In genomic region chr17:25951803-25952623, GRCm38 (mm10) we compare ENCODE assay signal across 9 mouse cellular contexts. TPM values are rescaled to one million over a fixed set of nuclear protein-coding genes. Genes with fewer than 3 reads are reported as not detected.
A peak's percentile ranks its signal among the peaks of the same experiment; 100 is the strongest.
DNase-seq lines count a peak whose midpoint lies in the region; ATAC-seq and TF ChIP-seq lines count a peak whose summit lies in the region.
"Had no signal": no experiment of that assay in that cellular context is flagged by ENCODE, and none has a peak within 500 bp of the region (broad histone marks: within the 10 kb centered on the region; RNA-seq: fewer than 3 reads in every experiment).

A930017K11Rik (minus strand) TSS chr17:25952565.

- H3K9ac ChIP-seq in lung, embryonic 14.5 days, result peak within 1 kb of the TSS; percentile 0; the same call in 1 of the 2 replicates
- peak within 1 kb of the TSS; percentile 46 for H3K9ac ChIP-seq in hindbrain, embryonic 16.5 days (ENCODE audit: low read depth, low read length)
- H3K9ac ChIP-seq in midbrain, embryonic 13.5 days (replicated peaks), result 0 out of 2 replicates have a peak within 1 kb of the TSS, but pooled peaks have one; percentile 16

- peak; percentile 43 for DNase-seq in lung, embryonic 14.5 days
- DNase-seq in lung, postnatal 14 days, result no peak
- DNase-seq in frontal cortex, adult 2 months (ENCODE audit: extremely low spot score in 1 of 2, low spot score in 1 of 2), result no peak
- DNase-seq in adipocyte (ENCODE audit: low spot score), result no peak
- DNase-seq in gastrocnemius, adult 8-10 months (ENCODE audit: low spot score in 2 of 2), result no peak

- peak within 1 kb of the TSS; percentile 74 for H3K4me2 ChIP-seq in lung, embryonic 14.5 days
- peak within 1 kb of the TSS; percentile 67 for H3K4me2 ChIP-seq in hindbrain, embryonic 16.5 days (ENCODE audit: low read length)
- H3K4me2 ChIP-seq in midbrain, embryonic 13.5 days (replicated peaks), result peak within 1 kb of the TSS; percentile 46

- 1% methylated on average over 57 of the region's 58 CpGs for WGBS in lung, embryonic 14.5 days
- under 1% methylated on average over 57 of the region's 58 CpGs for WGBS in hindbrain, embryonic 16.5 days
- WGBS in midbrain, embryonic 13.5 days, result 1% methylated on average over 53 of the region's 58 CpGs

- H3K9me3 ChIP-seq in lung, embryonic 14.5 days (ENCODE audit: low read depth, low read length), result no peaks in the 10 kb centered on the region
- no peaks in the 10 kb centered on the region for H3K9me3 ChIP-seq in hindbrain, embryonic 16.5 days (ENCODE audit: control insufficient read depth, low read length)
- no peaks in the 10 kb centered on the region for H3K9me3 ChIP-seq in midbrain, embryonic 13.5 days

- no peak within 1 kb of the TSS for H3K27ac ChIP-seq in lung, embryonic 14.5 days (ENCODE audit: low read depth)
- H3K27ac ChIP-seq in cortical plate, adult 2 months (ENCODE audit: insufficient read depth, low read length), result no peak within 1 kb of the TSS; the same call in 1 of the 2 replicates
- H3K27ac ChIP-seq in hindbrain, embryonic 16.5 days (ENCODE audit: low read depth, low read length), result no peak within 1 kb of the TSS
- H3K27ac ChIP-seq in midbrain, embryonic 13.5 days, result no peak within 1 kb of the TSS

- peak within 1 kb of the TSS; percentile 41 for H3K4me3 ChIP-seq in lung, embryonic 14.5 days (ENCODE audit: low read depth, low read length)
- peak within 1 kb of the TSS; percentile 19; the same call in 1 of the 2 replicates for H3K4me3 ChIP-seq in cortical plate, adult 2 months (ENCODE audit: insufficient read depth, low read length)
- H3K4me3 ChIP-seq in hindbrain, embryonic 16.5 days (ENCODE audit: low read length), result peak within 1 kb of the TSS; percentile 43
- H3K4me3 ChIP-seq in midbrain, embryonic 13.5 days (replicated peaks), result peak within 1 kb of the TSS; percentile 25

- 0 out of 2 replicates have a peak, but pooled peaks cover 2% of the 10 kb centered on the region for H3K36me3 ChIP-seq in lung, embryonic 14.5 days (ENCODE audit: insufficient read depth)
- no peaks in the 10 kb centered on the region for H3K36me3 ChIP-seq in hindbrain, embryonic 16.5 days (ENCODE audit: control insufficient read depth, insufficient read depth, low read length)
- no peaks in the 10 kb centered on the region for H3K36me3 ChIP-seq in midbrain, embryonic 13.5 days

- H3K4me1 ChIP-seq in lung, embryonic 14.5 days (ENCODE audit: insufficient read depth), result no peaks in the 10 kb centered on the region
- H3K4me1 ChIP-seq in cortical plate, adult 2 months (ENCODE audit: control insufficient read depth, insufficient read depth, low read length), result no peaks in the 10 kb centered on the region
- H3K4me1 ChIP-seq in hindbrain, embryonic 16.5 days (ENCODE audit: control insufficient read depth, insufficient read depth, low read depth, low read length), result peaks cover 14% of the 10 kb centered on the region
- H3K4me1 ChIP-seq in midbrain, embryonic 13.5 days (replicated peaks), result peaks cover 17% of the 10 kb centered on the region

- TF ChIP-seq CTCF in lung, embryonic 14.5 days (IDR thresholded peaks at IDR 0.05; ENCODE audit: low read depth), result no peak
- TF ChIP-seq CTCF in cortical plate, adult 2 months (IDR thresholded peaks at IDR 0.05; ENCODE audit: extremely low read depth, insufficient read depth, low read length), result no peak

- TF ChIP-seq POLR2A in cortical plate, adult 2 months (IDR thresholded peaks at IDR 0.05; ENCODE audit: extremely low read depth, insufficient read depth, low read length), result no peak

- peaks cover 40% of the 10 kb centered on the region for H3K27me3 ChIP-seq in lung, embryonic 14.5 days (ENCODE audit: insufficient read depth, low read length)
- H3K27me3 ChIP-seq in hindbrain, embryonic 16.5 days (replicated peaks; ENCODE audit: control insufficient read depth, insufficient read depth, low read length), result peaks cover 34% of the 10 kb centered on the region
- peaks cover 47% of the 10 kb centered on the region for H3K27me3 ChIP-seq in midbrain, embryonic 13.5 days

- ATAC-seq in lung, embryonic 14.5 days (ENCODE audit: insufficient read depth), result 0 out of 2 replicates have a peak, but pooled peaks have one; percentile 35
- no peak for ATAC-seq in hindbrain, embryonic 16.5 days
- no peak for ATAC-seq in midbrain, embryonic 13.5 days

RNA-seq across cellular contexts. Expression of gene A930017K11Rik, which starts in this region (rescaled TPM):
- 0.16 and 0.26 TPM in 2 replicates for polyA plus RNA-seq in lung, embryonic 14.5 days (2014; fragmentation: Nextera tagmentation; extraction: Ambion mirVana)
- polyA plus RNA-seq in cortical plate, adult 2 months (2012; rRNA removed), result 0.79 and 0.92 TPM in 2 replicates
- 3.9 and 4.7 TPM in 2 replicates for polyA plus RNA-seq in hindbrain, embryonic 16.5 days (2015; fragmentation: Nextera tagmentation; extraction: Ambion mirVana)
- 0.48 and 0.62 TPM in 2 replicates for polyA plus RNA-seq in midbrain, embryonic 13.5 days (2015; fragmentation: Nextera tagmentation; extraction: Ambion mirVana)
- 0.40 and 0.54 TPM in 2 replicates for polyA plus RNA-seq in frontal cortex, adult 2 months (2012; rRNA removed)
- total RNA-seq in gastrocnemius, adult 8-10 months (2022), result not detected
- total RNA-seq: common myeloid progenitor, adult 5-6 weeks had no signal

Comparison
In these comparisons a context has a peak if more than half of its experiments do, and no peak if none do; other contexts are left out.
1. Peak in DNase-seq, ATAC-seq, H3K4me3 ChIP-seq, H3K9ac ChIP-seq and H3K4me2 ChIP-seq in lung, embryonic 14.5 days; RNA of the gene not detected or under 1 TPM.